Mouse (Mus musculus): ENCODE data around the gene Mogat2. TPM values are rescaled to one million over a fixed set of nuclear protein-coding genes. Genes with fewer than 3 reads are reported as not detected.

Mogat2 gene
- polyA plus RNA-seq, 1 experiment: 652 TPM

DNA sequence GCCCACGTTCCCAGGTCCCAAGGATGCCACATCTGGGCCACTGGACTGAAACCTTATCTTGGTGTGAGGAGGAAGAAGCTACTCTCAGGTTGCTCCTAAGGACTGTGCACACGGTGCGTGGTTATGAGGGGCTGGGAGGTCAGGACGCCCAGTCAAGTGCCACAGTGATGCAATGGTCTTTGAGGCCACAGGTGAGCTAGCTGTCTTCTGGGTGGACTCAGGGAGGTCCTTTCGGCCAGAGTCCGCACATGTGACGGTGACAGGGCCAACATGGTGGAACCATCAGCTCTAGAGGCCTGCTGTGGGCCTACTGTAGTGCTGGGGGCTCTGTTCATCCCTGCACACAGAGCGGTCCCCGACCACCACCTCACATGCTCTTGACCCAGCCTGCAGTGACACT, 62.8 kb downstream of the Mogat2 start:
- H3K27ac ChIP-seq (ENCODE audit: insufficient read depth, low read depth, low read length): no peak overlapping the region
- 92% methylated on average over 9 of the region's 9 CpGs for WGBS

GRCm38 (mm10) chr7:99175118-99175517, 63.3 kb downstream of the Mogat2 start:
- no peak for TF ChIP-seq POLR2A (IDR thresholded peaks at IDR 0.05; ENCODE audit: low read depth, low read length)
- TF ChIP-seq CTCF (IDR thresholded peaks at IDR 0.05; ENCODE audit: extremely low read depth, insufficient read length, insufficient replicate concordance, low read depth, low read length): no peak
- Histone ChIP-seq H3K4me1 (ENCODE audit: control insufficient read depth, insufficient read depth, insufficient read length, low read length) (peaks cover 57% of the 10 kb centered on the region), H3K27ac (ENCODE audit: insufficient read depth, low read depth, low read length) (no peak overlapping the region), H3K36me3 (ENCODE audit: control insufficient read depth, insufficient read depth, low read length) (peaks cover 16% of the 10 kb centered on the region), H3K27me3 (ENCODE audit: control insufficient read depth, insufficient read depth, low read length) (no peaks in the 10 kb centered on the region), H3K4me3 (ENCODE audit: low read depth, low read length) (no peak overlapping the region)
- 65% methylated on average over 11 of the region's 11 CpGs for WGBS

More for the DNA sequence above, 62.8 kb downstream of the Mogat2 start:
- Histone ChIP-seq H3K27me3 (ENCODE audit: control insufficient read depth, insufficient read depth, low read length) (no peaks in the 10 kb centered on the region), H3K4me1 (ENCODE audit: control insufficient read depth, insufficient read depth, insufficient read length, low read length) (peaks cover 53% of the 10 kb centered on the region), H3K4me3 (ENCODE audit: low read depth, low read length) (no peak overlapping the region), H3K36me3 (ENCODE audit: control insufficient read depth, insufficient read depth, low read length) (peaks cover 16% of the 10 kb centered on the region)
- TF ChIP-seq POLR2A (IDR thresholded peaks at IDR 0.05; ENCODE audit: low read depth, low read length): no peak
- no peak for TF ChIP-seq CTCF (IDR thresholded peaks at IDR 0.05; ENCODE audit: extremely low read depth, insufficient read length, insufficient replicate concordance, low read depth, low read length)

DNA sequence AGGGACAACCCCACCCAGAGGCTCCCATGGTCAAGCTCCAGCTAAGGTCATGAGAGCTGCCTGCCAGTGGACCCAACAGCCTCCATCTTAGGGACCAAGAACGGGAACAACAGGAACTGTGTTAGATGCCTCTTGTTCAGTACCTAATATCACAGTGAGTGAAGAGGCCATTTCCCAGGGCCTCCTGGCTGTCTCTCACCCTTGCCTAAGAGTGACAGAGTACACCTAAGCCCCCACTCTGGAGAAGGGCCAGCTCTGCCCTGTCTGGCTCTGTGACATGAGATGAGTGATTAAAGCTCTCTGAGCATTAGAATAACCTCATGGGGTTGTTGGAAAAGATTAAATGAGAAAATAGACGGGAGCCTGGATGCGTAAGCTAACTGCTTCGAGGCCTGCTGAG, 64.4 kb downstream of the Mogat2 start:
- TF ChIP-seq POLR2A (IDR thresholded peaks at IDR 0.05; ENCODE audit: low read depth, low read length): no peak
- TF ChIP-seq CTCF (IDR thresholded peaks at IDR 0.05; ENCODE audit: extremely low read depth, insufficient read length, insufficient replicate concordance, low read depth, low read length): no peak
- H3K4me3 ChIP-seq (ENCODE audit: low read depth, low read length): no peak overlapping the region
- H3K27ac ChIP-seq (ENCODE audit: insufficient read depth, low read depth, low read length): no peak overlapping the region
- peaks cover 22% of the 10 kb centered on the region for H3K36me3 ChIP-seq (ENCODE audit: control insufficient read depth, insufficient read depth, low read length)
- no peaks in the 10 kb centered on the region for H3K27me3 ChIP-seq (ENCODE audit: control insufficient read depth, insufficient read depth, low read length)
- peaks cover 63% of the 10 kb centered on the region for H3K4me1 ChIP-seq (ENCODE audit: control insufficient read depth, insufficient read depth, insufficient read length, low read length)
- WGBS: 97% methylated on average over 4 of the region's 4 CpGs

GRCm38 (mm10) chr7:99172898-99173297, 65.5 kb downstream of the Mogat2 start:
- peaks cover 29% of the 10 kb centered on the region for H3K36me3 ChIP-seq (ENCODE audit: control insufficient read depth, insufficient read depth, low read length)
- WGBS: 28% methylated on average over 6 of the region's 6 CpGs
- H3K27ac ChIP-seq (ENCODE audit: insufficient read depth, low read depth, low read length): peak overlapping the region; percentile 62; the same call in 1 of the 2 replicates
- H3K27me3 ChIP-seq (ENCODE audit: control insufficient read depth, insufficient read depth, low read length): no peaks in the 10 kb centered on the region
- peaks cover 73% of the 10 kb centered on the region for H3K4me1 ChIP-seq (ENCODE audit: control insufficient read depth, insufficient read depth, insufficient read length, low read length)
- no peak overlapping the region for H3K4me3 ChIP-seq (ENCODE audit: low read depth, low read length)
- no peak for TF ChIP-seq CTCF (IDR thresholded peaks at IDR 0.05; ENCODE audit: extremely low read depth, insufficient read length, insufficient replicate concordance, low read depth, low read length)
- TF ChIP-seq POLR2A (IDR thresholded peaks at IDR 0.05; ENCODE audit: low read depth, low read length): no peak

- WGBS: 80% methylated on average over 10 of the region's 10 CpGs
- peak overlapping the region; percentile 62 for H3K27ac ChIP-seq (ENCODE audit: insufficient read depth, low read depth, low read length)
- H3K4me3 ChIP-seq (ENCODE audit: low read depth, low read length): no peak overlapping the region
- peaks cover 74% of the 10 kb centered on the region for H3K4me1 ChIP-seq (ENCODE audit: control insufficient read depth, insufficient read depth, insufficient read length, low read length)
- TF ChIP-seq CTCF (IDR thresholded peaks at IDR 0.05; ENCODE audit: extremely low read depth, insufficient read length, insufficient replicate concordance, low read depth, low read length): no peak
- peak; percentile 26; the same call in 1 of the 2 replicates for TF ChIP-seq POLR2A (IDR thresholded peaks at IDR 0.05; ENCODE audit: low read depth, low read length)
- no peaks in the 10 kb centered on the region for H3K27me3 ChIP-seq (ENCODE audit: control insufficient read depth, insufficient read depth, low read length)
- H3K36me3 ChIP-seq (ENCODE audit: control insufficient read depth, insufficient read depth, low read length): peaks cover 27% of the 10 kb centered on the region
Observed at GRCm38 (mm10) chr7:99171730-99172463, 66.5 kb downstream of the Mogat2 start.

- H3K27me3 ChIP-seq (ENCODE audit: control insufficient read depth, insufficient read depth, low read length): no peaks in the 10 kb centered on the region
- no peak overlapping the region for H3K4me3 ChIP-seq (ENCODE audit: low read depth, low read length)
- peaks cover 33% of the 10 kb centered on the region for H3K36me3 ChIP-seq (ENCODE audit: control insufficient read depth, insufficient read depth, low read length)
- H3K27ac ChIP-seq (ENCODE audit: insufficient read depth, low read depth, low read length): peak overlapping the region; percentile 55; the same call in 1 of the 2 replicates
- TF ChIP-seq CTCF (IDR thresholded peaks at IDR 0.05; ENCODE audit: extremely low read depth, insufficient read length, insufficient replicate concordance, low read depth, low read length) (no peak), POLR2A (IDR thresholded peaks at IDR 0.05; ENCODE audit: low read depth, low read length) (no peak)
- peaks cover 79% of the 10 kb centered on the region for H3K4me1 ChIP-seq (ENCODE audit: control insufficient read depth, insufficient read depth, insufficient read length, low read length)
- 48% methylated on average over 6 of the region's 6 CpGs for WGBS
Observed at GRCm38 (mm10) chr7:99170519-99170918, 67.9 kb downstream of the Mogat2 start.

GRCm38 (mm10) chr7:99169717-99170403, 68.6 kb downstream of the Mogat2 start:
- H3K27ac ChIP-seq (ENCODE audit: insufficient read depth, low read depth, low read length): peak overlapping the region; percentile 55; the same call in 1 of the 2 replicates
- no peaks in the 10 kb centered on the region for H3K27me3 ChIP-seq (ENCODE audit: control insufficient read depth, insufficient read depth, low read length)
- H3K4me1 ChIP-seq (ENCODE audit: control insufficient read depth, insufficient read depth, insufficient read length, low read length): peaks cover 80% of the 10 kb centered on the region
- TF ChIP-seq CTCF (IDR thresholded peaks at IDR 0.05; ENCODE audit: extremely low read depth, insufficient read length, insufficient replicate concordance, low read depth, low read length) (no peak), POLR2A (IDR thresholded peaks at IDR 0.05; ENCODE audit: low read depth, low read length) (no peak)
- 44% methylated on average over 9 of the region's 9 CpGs for WGBS
- peaks cover 33% of the 10 kb centered on the region for H3K36me3 ChIP-seq (ENCODE audit: control insufficient read depth, insufficient read depth, low read length)
- no peak overlapping the region for H3K4me3 ChIP-seq (ENCODE audit: low read depth, low read length)

Other genes starting within 250 kb of the Mogat2 start
- 14.8 and 28.2 TPM in 2 replicates for gene Uvrag, start 97.5 kb downstream of the Mogat2 start, polyA plus RNA-seq (2012; rRNA removed)
- 159 and 234 TPM in 2 replicates for gene Dgat2, start 55.9 kb downstream of the Mogat2 start, polyA plus RNA-seq (2012; rRNA removed)
- 1.1 and 1.2 TPM in 2 replicates for gene Map6, start 28.8 kb upstream of the Mogat2 start, polyA plus RNA-seq (2012; rRNA removed)
- 87.6 and 89.7 TPM in 2 replicates for gene Serpinh1, start 114.6 kb upstream of the Mogat2 start, polyA plus RNA-seq (2012; rRNA removed)
- gene Gdpd5, start 142.8 kb upstream of the Mogat2 start, polyA plus RNA-seq (2012; rRNA removed): 16.0 and 16.6 TPM in 2 replicates
- gene Klhl35, start 227.4 kb upstream of the Mogat2 start, polyA plus RNA-seq (2012; rRNA removed): 0.13 and 0.27 TPM in 2 replicates
- 139 and 203 TPM in 2 replicates for gene Rps3, start 245.1 kb upstream of the Mogat2 start, polyA plus RNA-seq (2012; rRNA removed)